Mouse (Mus musculus) B cell, adult 2 months (primary cell): ENCODE results near the gene Plxnd1.

ENCODE experiments used
- DNase-seq, 2 experiments: peaks; one replicate each; pipeline ENCODE4 v3.0.0; 2022

Gene Plxnd1

GRCm38 (mm10) chr6:115915601-115916445 is 79.0 kb downstream of the Plxnd1 start:
- no peak for DNase-seq

- no peak for DNase-seq
Measured at GRCm38 (mm10) chr6:115914511-115915202, 80.1 kb downstream of the Plxnd1 start.

- no peak for DNase-seq
Measured at GRCm38 (mm10) chr6:115913482-115913881, 81.3 kb downstream of the Plxnd1 start.

- DNase-seq, result no peak
Measured at GRCm38 (mm10) chr6:115911763-115912162, 83.0 kb downstream of the Plxnd1 start.

- DNase-seq, result peak in 1 of 2 experiments; percentile 10
Measured at GRCm38 (mm10) chr6:115909940-115910339, 84.9 kb downstream of the Plxnd1 start.

GRCm38 (mm10) chr6:115909052-115909451 is 85.8 kb downstream of the Plxnd1 start:
- DNase-seq, result peak; percentile 48 to 50

GRCm38 (mm10) chr6:115908421-115908982 is 86.3 kb downstream of the Plxnd1 start:
- DNase-seq, result peak in 1 of 2 experiments; percentile 15

GRCm38 (mm10) chr6:115906871-115907270 is 87.9 kb downstream of the Plxnd1 start:
- no peak for DNase-seq

GRCm38 (mm10) chr6:115906455-115906854 is 88.3 kb downstream of the Plxnd1 start:
- no peak for DNase-seq

- DNase-seq, result no peak
Measured at GRCm38 (mm10) chr6:115905568-115905967, 89.2 kb downstream of the Plxnd1 start.
